Mouse (Mus musculus) G1E (cell line): Measurements from ENCODE around the gene Mmrn2. TPM values are rescaled to one million over a fixed set of nuclear protein-coding genes. Genes with fewer than 3 reads are reported as not detected.

Source experiments
- ATAC-seq: 2 replicates; pipeline ENCODE4 v1.8.0; 2016; ENCODE audit warnings: mild to moderate bottlenecking; ENCODE audit not compliant: insufficient number of reproducible peaks, poor library complexity, low FRiP score, severe bottlenecking; ENCODE audit errors: extremely low read depth
- DNase-seq: peaks from one replicate; pipeline ENCODE4 v3.0.0; 2012; ENCODE audit warnings: low spot score
- H3K27me3 ChIP-seq: 2 replicates; pipeline ENCODE4 v1.6.1; 2012; ENCODE audit warnings: mild to moderate bottlenecking, low read length, inconsistent platforms; ENCODE audit not compliant: insufficient read depth
- H3K36me3 ChIP-seq: replicated peaks from 2 replicates; pipeline ENCODE3; 2012; ENCODE audit warnings: mild to moderate bottlenecking, inconsistent platforms
- H3K4me1 ChIP-seq: 2 replicates; pipeline ENCODE4 v1.6.1; 2012; ENCODE audit warnings: low read depth, low read length, inconsistent platforms, mixed read lengths; ENCODE audit not compliant: insufficient read depth
- H3K4me3 ChIP-seq: 2 replicates; pipeline ENCODE4 v1.5.1; 2012; ENCODE audit warnings: low read depth, mild to moderate bottlenecking, inconsistent platforms, low read length, moderate library complexity, mixed read lengths
- H3K9me3 ChIP-seq: replicated peaks from 2 replicates; pipeline ENCODE4 v1.6.1; 2012; ENCODE audit warnings: inconsistent platforms
- CTCF ChIP-seq: IDR thresholded peaks from 2 replicates; pipeline ENCODE4 v1.5.1; 2012; ENCODE audit warnings: low read depth, low read length, inconsistent platforms, mixed read lengths
- GATA1 ChIP-seq: IDR thresholded peaks from 2 replicates; pipeline ENCODE4 v1.6.1; 2012; ENCODE audit warnings: borderline replicate concordance, low read length, inconsistent platforms, mixed read lengths
- GATA2 ChIP-seq: IDR thresholded peaks from 2 replicates; pipeline ENCODE4 v1.6.1; 2012; ENCODE audit warnings: low read depth, low read length, inconsistent platforms, borderline replicate concordance
- POLR2AphosphoS5 ChIP-seq: IDR thresholded peaks from 2 replicates; pipeline ENCODE4 v1.6.1; 2012; ENCODE audit warnings: low read depth, low read length, inconsistent platforms; ENCODE audit not compliant: insufficient replicate concordance
- TAL1 ChIP-seq: conservative IDR thresholded peaks from 2 replicates; pipeline ENCODE4 v1.6.1; 2012; ENCODE audit warnings: low read depth, low read length, inconsistent platforms, mixed read lengths
- polyA plus RNA-seq: library from polyadenylated mRNA; stranded (reverse); fragments of >175 nt; gene quantifications from 2 replicates; pipeline ENCODE4 v1.2.3, GENCODE M21; 2012
- total RNA-seq, 2 experiments: library from RNA; stranded (forward) in 1 of 2; stranded (reverse) in 1 of 2; fragments of 200-1000 nt in 1 of 2; fragments of >200 nt in 1 of 2; fragmentation: Nextera tagmentation in 1 of 2; gene quantifications; 2 replicates each; pipeline ENCODE4 v1.2.3; 2014 to 2017

The Mmrn2 gene
- total and polyA plus RNA-seq, 3 experiments: 0.01 to 0.11 TPM; not detected in 1

DNA sequence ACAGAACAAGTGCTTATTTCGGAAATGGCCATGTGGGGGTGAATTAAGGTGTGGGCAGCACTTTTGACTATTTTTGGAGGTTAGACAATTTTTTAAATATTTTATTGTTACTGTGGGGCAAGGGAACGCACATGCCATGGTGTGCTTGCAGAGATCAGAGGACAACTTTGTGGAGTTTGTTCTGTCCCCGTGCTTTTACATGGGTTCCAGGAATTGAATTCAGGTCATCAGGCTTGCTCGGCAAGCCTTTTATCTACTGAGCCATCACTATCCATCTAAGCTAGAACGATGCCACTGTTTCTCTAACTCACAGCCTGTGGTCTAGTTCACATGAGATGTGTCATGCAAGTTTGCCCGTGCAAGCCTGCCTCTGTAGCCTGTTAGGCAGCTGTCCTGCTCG, 27.0 kb upstream of the Mmrn2 start:
- H3K36me3 ChIP-seq: peaks cover 22% of the 10 kb centered on the region
- DNase-seq: no peak
- no peak for ATAC-seq
- peaks cover 4% of the 10 kb centered on the region for H3K27me3 ChIP-seq
- peaks cover 7% of the 10 kb centered on the region for H3K4me1 ChIP-seq
- no peak overlapping the region for H3K4me3 ChIP-seq
- TF ChIP-seq POLR2AphosphoS5: no peak
- no peaks in the 10 kb centered on the region for H3K9me3 ChIP-seq

DNA sequence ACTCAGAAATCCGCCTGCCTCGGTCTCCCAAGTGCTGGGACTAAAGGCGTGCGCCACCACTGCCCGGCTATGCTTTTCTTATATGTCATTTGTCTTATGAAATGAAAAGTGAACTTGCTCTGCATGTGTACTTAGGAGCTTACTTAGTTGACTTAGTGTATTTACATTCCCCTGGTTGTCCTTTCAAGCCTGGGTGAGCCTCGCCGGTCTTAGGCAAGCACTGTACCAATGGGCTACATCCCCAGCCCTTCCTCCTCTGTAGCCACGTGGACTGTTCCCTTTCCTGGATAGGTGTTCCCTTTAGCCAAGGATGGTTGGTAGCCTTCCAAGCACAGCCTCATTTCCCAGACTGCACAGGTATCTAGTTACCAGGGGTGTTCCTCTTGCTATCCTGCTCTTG, 26.3 kb upstream of the Mmrn2 start:
- TF ChIP-seq TAL1: no peak
- TF ChIP-seq CTCF: no peak
- no peak for TF ChIP-seq POLR2AphosphoS5
- no peak for TF ChIP-seq GATA2
- no peak for TF ChIP-seq GATA1
- peaks cover 20% of the 10 kb centered on the region for H3K36me3 ChIP-seq
- peaks cover 11% of the 10 kb centered on the region for H3K27me3 ChIP-seq
- DNase-seq (no peak), ATAC-seq (no peak)
- no peak overlapping the region for H3K4me3 ChIP-seq
- no peaks in the 10 kb centered on the region for H3K9me3 ChIP-seq
- peaks cover 4% of the 10 kb centered on the region for H3K4me1 ChIP-seq

DNA sequence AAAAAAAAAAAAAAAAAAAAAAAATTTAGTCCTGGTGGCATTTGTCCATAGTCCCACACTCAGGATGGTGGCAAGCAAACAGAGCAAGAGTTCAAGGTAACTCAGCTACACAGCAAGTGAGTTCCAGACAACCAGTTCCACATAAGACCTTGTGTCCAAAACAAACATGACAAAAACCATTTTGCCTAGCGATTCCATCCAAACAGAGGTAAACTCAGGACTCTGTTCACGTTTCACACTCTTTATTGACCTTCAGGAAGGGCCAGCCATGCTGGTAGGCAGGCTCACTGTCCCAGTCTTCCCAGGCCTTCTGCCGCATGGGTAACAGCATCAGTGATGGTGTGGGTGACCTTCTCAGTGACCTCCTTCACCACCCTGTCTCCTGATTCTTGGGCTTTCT, 23.6 kb upstream of the Mmrn2 start:
- ATAC-seq (no peak), DNase-seq (no peak)
- Histone ChIP-seq H3K9me3 (no peaks in the 10 kb centered on the region), H3K4me1 (peaks cover 9% of the 10 kb centered on the region), H3K27me3 (peaks cover 27% of the 10 kb centered on the region), H3K36me3 (peaks cover 5% of the 10 kb centered on the region), H3K4me3 (no peak overlapping the region)
- no peak for TF ChIP-seq GATA1

DNA sequence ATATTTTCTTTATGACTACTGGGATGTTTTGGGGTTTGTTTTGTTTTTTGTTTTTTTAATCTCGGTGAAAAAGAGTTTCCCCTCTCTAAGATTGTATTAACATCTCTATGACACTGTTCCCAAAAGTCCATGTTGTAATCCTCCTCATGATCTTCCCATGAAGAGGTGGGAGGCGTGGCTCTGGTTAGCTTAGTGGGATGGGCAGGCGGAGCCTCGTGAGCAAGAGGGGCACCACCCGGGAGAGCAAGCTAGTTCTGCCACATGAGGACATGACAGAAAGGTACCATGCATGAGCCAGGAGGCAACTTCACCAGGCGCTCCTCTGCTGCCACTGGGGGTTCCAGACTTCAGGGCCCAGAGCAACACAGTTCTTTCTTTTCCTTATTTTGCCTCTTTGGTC, 22.7 kb upstream of the Mmrn2 start:
- ATAC-seq (no peak), DNase-seq (no peak)
- Histone ChIP-seq H3K4me1 (peaks cover 9% of the 10 kb centered on the region), H3K36me3 (no peaks in the 10 kb centered on the region), H3K9me3 (no peaks in the 10 kb centered on the region), H3K27me3 (peaks cover 31% of the 10 kb centered on the region), H3K4me3 (no peak overlapping the region)
- TF ChIP-seq TAL1 (no peak), GATA2 (no peak), CTCF (no peak), GATA1 (no peak), POLR2AphosphoS5 (no peak)

DNA sequence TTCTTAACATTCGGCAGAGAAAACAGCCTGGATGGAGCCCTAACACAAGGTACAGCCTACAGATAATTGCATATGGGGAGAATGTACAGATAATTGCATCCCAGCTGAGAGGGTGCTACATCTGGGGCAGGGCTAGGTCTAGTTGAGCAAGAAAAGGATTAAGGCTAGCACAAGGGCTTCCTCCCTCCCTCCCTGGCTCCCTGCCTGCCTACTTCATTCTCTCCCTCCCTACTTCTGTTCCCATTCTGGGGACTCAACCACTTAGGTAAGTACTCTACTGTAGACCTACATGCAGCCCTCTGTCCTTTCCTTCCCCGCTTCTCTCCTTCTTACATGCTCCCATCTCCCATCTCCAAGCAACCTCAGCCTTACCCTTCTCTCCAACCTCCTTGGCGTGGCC, 21.9 kb upstream of the Mmrn2 start:
- Histone ChIP-seq H3K4me1 (peaks cover 9% of the 10 kb centered on the region), H3K36me3 (no peaks in the 10 kb centered on the region), H3K4me3 (no peak overlapping the region), H3K9me3 (no peaks in the 10 kb centered on the region), H3K27me3 (peaks cover 35% of the 10 kb centered on the region)
- no peak for ATAC-seq
- DNase-seq: no peak
- no peak for TF ChIP-seq GATA2
- TF ChIP-seq GATA1: no peak
- TF ChIP-seq POLR2AphosphoS5: no peak
- no peak for TF ChIP-seq CTCF
- TF ChIP-seq TAL1: no peak

DNA sequence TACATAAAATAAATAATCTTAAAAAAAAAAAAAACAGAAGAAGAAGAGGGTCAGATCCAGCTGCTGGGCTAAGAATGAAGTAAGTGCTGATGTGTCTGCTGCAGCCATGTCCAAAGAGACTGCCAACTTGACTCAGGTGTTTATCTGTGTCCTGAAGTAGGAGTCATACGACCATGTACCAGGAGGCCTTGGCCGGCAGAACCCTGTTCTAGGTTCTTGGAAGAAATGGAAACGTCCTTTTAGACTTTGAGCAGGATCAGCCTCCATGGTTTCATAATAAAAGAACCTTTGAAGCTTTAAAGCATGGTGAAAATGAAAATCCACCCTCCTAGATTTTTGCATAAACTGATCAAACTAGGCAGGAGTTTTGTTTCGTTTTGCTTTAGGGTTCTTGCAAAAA, 20.8 kb upstream of the Mmrn2 start:
- ATAC-seq (no peak), DNase-seq (no peak)
- Histone ChIP-seq H3K9me3 (no peaks in the 10 kb centered on the region), H3K27me3 (peaks cover 40% of the 10 kb centered on the region), H3K4me3 (no peak overlapping the region), H3K4me1 (peaks cover 9% of the 10 kb centered on the region), H3K36me3 (no peaks in the 10 kb centered on the region)
- TF ChIP-seq GATA1: no peak

DNA sequence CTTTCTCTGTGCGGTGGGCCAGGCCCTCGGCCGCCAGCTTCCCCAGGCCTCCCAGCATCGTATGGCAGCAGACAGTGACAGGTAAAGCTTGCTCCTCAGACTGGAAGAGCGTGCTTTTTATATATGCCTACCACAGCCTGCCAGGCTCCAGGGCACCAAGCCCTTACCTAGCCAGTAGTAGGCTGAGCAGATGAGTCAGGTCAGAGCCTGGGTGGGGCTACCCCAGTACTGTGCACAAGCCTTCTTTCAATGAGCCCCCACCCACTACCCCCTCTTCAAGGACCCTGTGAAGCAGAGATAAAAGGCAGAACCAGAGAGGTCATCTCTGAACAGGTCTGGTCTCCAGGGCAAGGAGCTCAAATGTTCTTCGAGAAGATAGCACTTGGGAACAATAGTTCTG, 20.0 kb upstream of the Mmrn2 start, which contains the start of gene Fam25c:
TSS of gene Fam25c (minus strand) at position 133 of the 400 bp plus-strand sequence.
- H3K9me3 ChIP-seq: no peaks in the 10 kb centered on the region
- ATAC-seq: no peak

More for the DNA sequence above, 20.0 kb upstream of the Mmrn2 start, which contains the start of gene Fam25c:
- TF ChIP-seq CTCF (no peak), POLR2AphosphoS5 (no peak), TAL1 (no peak), GATA1 (no peak), GATA2 (no peak)
- Histone ChIP-seq H3K4me3 (no peak within 1 kb of the TSS), H3K36me3 (no peaks in the 10 kb centered on the region), H3K4me1 (peaks cover 9% of the 10 kb centered on the region), H3K27me3 (peaks cover 40% of the 10 kb centered on the region)
- no peak for DNase-seq
